In genomic region chr10:88866017-88866416, GRCm38 (mm10) we compare ENCODE assay signal across 24 mouse cellular contexts. TPM values are rescaled to one million over a fixed set of nuclear protein-coding genes. Genes with fewer than 3 reads are reported as not detected.
A peak's percentile ranks its signal among the peaks of the same experiment; 100 is the strongest.
DNase-seq lines count a peak whose midpoint lies in the region; ATAC-seq and TF ChIP-seq lines count a peak whose summit lies in the region.
"Had no signal": no experiment of that assay in that cellular context is flagged by ENCODE, and none has a peak within 500 bp of the region (broad histone marks: within the 10 kb centered on the region; RNA-seq: fewer than 3 reads in every experiment).

No protein-coding gene starts in this region.

- WGBS in kidney, postnatal 0 days = 73% methylated on average over 2 of the region's 2 CpGs
- 70% methylated on average over 2 of the region's 2 CpGs for WGBS in thymus, adult 2 months

- H3K9me3 ChIP-seq in kidney, postnatal 0 days (replicated peaks; ENCODE audit: low read length) = no peaks in the 10 kb centered on the region
- H3K9me3 ChIP-seq in CH12.LX (replicated peaks; ENCODE audit: low read length) = no peaks in the 10 kb centered on the region
- H3K9me3 ChIP-seq: embryonic facial prominence, embryonic 15.5 days; forebrain, embryonic 10.5 days; hindbrain, embryonic 10.5 days; intestine, embryonic 15.5 days had no signal

- dilution Hi-C loops in CH12.LX (cut with MboI; ENCODE audit: extremely low pct_ligation_motif_present, extremely low pct_unique_long_range_greater_than_20kb, low sequenced_read_pairs) = no loop called here

- no peak for TF ChIP-seq POLR2A in CH12.LX (IDR thresholded peaks at IDR 0.05; ENCODE audit: low read depth, low read length)
- no peak for TF ChIP-seq POLR2A in thymus, adult 2 months (IDR thresholded peaks at IDR 0.05; ENCODE audit: control insufficient read depth, extremely low read depth, insufficient read depth, low read length, poor library complexity)

- CTCF ChIA-PET in Patski (lab: Charles Lee) = no interaction called here

- H3K4me2 ChIP-seq in kidney, postnatal 0 days (ENCODE audit: low read length) = no peak overlapping the region
- H3K4me2 ChIP-seq in CH12.LX (ENCODE audit: insufficient read depth, low read depth, poor library complexity, severe bottlenecking) = no peak overlapping the region
- H3K4me2 ChIP-seq: embryonic facial prominence, embryonic 15.5 days; heart, embryonic 11.5 days; hindbrain, embryonic 14.5 days; intestine, embryonic 15.5 days had no signal

- H3K4me1 ChIP-seq in kidney, postnatal 0 days (replicated peaks; ENCODE audit: insufficient read depth, low read length) = no peaks in the 10 kb centered on the region
- H3K4me1 ChIP-seq in CH12.LX (ENCODE audit: control insufficient read depth in 1 of 2, insufficient read depth in 2 of 2) = peaks cover 0 to under 1% of the 10 kb centered on the region in 2 experiments; a peak in 1 of 4 replicates
- no peaks in the 10 kb centered on the region for H3K4me1 ChIP-seq in thymus, adult 2 months (replicated peaks; ENCODE audit: control insufficient read depth, insufficient read depth, low read length)
- H3K4me1 ChIP-seq: embryonic facial prominence, embryonic 15.5 days; forebrain, embryonic 10.5 days; hindbrain, embryonic 10.5 days; intestine, embryonic 15.5 days had no signal

- no peak overlapping the region for H3K9ac ChIP-seq in kidney, postnatal 0 days (ENCODE audit: low read depth, low read length)
- H3K9ac ChIP-seq in CH12.LX (ENCODE audit: insufficient read depth, low read depth) = no peak overlapping the region
- H3K9ac ChIP-seq: embryonic facial prominence, embryonic 15.5 days; hindbrain, embryonic 14.5 days; intestine, embryonic 15.5 days had no signal

- in situ Hi-C loops in CH12.LX (cut with MboI; ENCODE audit: low pct_ligation_motif_present, low pct_unique_long_range_greater_than_20kb, low sequenced_read_pairs) = loop anchor here (10.0 kb wide), 1 partner anchor 119 kb away; no protein-coding TSS in a partner anchor
- in situ Hi-C loops in Patski (cut with MboI; ENCODE audit: low pct_unique_long_range_greater_than_20kb) = no loop called here

- no peaks in the 10 kb centered on the region for H3K27me3 ChIP-seq in kidney, postnatal 0 days (ENCODE audit: insufficient read depth, low read length)
- H3K27me3 ChIP-seq in CH12.LX (replicated peaks) (no peaks in the 10 kb centered on the region), Patski (no peaks in the 10 kb centered on the region)
- no peaks in the 10 kb centered on the region for H3K27me3 ChIP-seq in thymus, adult 2 months (ENCODE audit: control insufficient read depth, insufficient read depth, low read length)
- H3K27me3 ChIP-seq: embryonic facial prominence, embryonic 15.5 days; intestine, embryonic 15.5 days had no signal

- ATAC-seq in kidney, postnatal 0 days (replicated peaks; ENCODE audit: low FRiP score, low read depth) = no peak
- ATAC-seq in Patski = no peak
- ATAC-seq: forebrain, embryonic 14.5 days; intestine, embryonic 15.5 days had no signal

- no peak overlapping the region for H3K4me3 ChIP-seq in kidney, postnatal 0 days (replicated peaks; ENCODE audit: low read depth, low read length)
- H3K4me3 ChIP-seq in CH12.LX (replicated peaks in 1 of 3; ENCODE audit: low read depth in 2 of 3, low read length in 2 of 3, poor library complexity in 1 of 3) = no peak overlapping the region
- no peak overlapping the region for H3K4me3 ChIP-seq in thymus, adult 2 months (ENCODE audit: control insufficient read depth, insufficient read depth, low read length)
- H3K4me3 ChIP-seq: embryonic facial prominence, embryonic 15.5 days; erythroblast, embryonic 14.5 days; forebrain, embryonic 10.5 days; gastrocnemius, adult 2 months; hindbrain, embryonic 10.5 days; intestine, embryonic 15.5 days had no signal

- H3K36me3 ChIP-seq in kidney, postnatal 0 days (ENCODE audit: insufficient read depth, low read length) = no peaks in the 10 kb centered on the region
- no peaks in the 10 kb centered on the region for H3K36me3 ChIP-seq in CH12.LX (replicated peaks in 1 of 2; ENCODE audit: control insufficient read depth in 1 of 2, insufficient read depth in 1 of 2, low read length in 1 of 2)
- H3K36me3 ChIP-seq in thymus, adult 2 months (ENCODE audit: control insufficient read depth, insufficient read depth, low read length) = no peaks in the 10 kb centered on the region
- H3K36me3 ChIP-seq: embryonic facial prominence, embryonic 15.5 days; forebrain, embryonic 10.5 days; hindbrain, embryonic 10.5 days; intestine, embryonic 15.5 days had no signal

- H3K27ac ChIP-seq in kidney, postnatal 0 days = no peak overlapping the region
- H3K27ac ChIP-seq in CH12.LX (ENCODE audit: insufficient read depth, low read depth) = no peak overlapping the region
- no peak overlapping the region for H3K27ac ChIP-seq in thymus, adult 2 months (ENCODE audit: control insufficient read depth, insufficient read depth, low read length)
- H3K27ac ChIP-seq: embryonic facial prominence, embryonic 15.5 days; forebrain, embryonic 10.5 days; gastrocnemius, adult 2 months; hindbrain, embryonic 10.5 days; hindbrain, embryonic 14.5 days; intestine, embryonic 15.5 days had no signal

- no peaks in the 10 kb centered on the region for H3K79me2 ChIP-seq in CH12.LX (replicated peaks; ENCODE audit: control insufficient read depth, extremely low read depth, insufficient read depth, poor library complexity, severe bottlenecking)

- peak; percentile 3 for DNase-seq in adrenal gland, postnatal 10 days
- no peak for DNase-seq in adrenal gland, adult 18-20 months (ENCODE audit: low spot score in 2 of 2)
- DNase-seq in kidney, postnatal 0 days (ENCODE audit: low spot score) = no peak
- no peak for DNase-seq in kidney, adult 18-20 months
- DNase-seq in CH12.LX (ENCODE audit: extremely low read depth) (no peak), Patski (ENCODE audit: low read depth, low spot score) (no peak)
- no peak for DNase-seq in thymus, adult 2 months
- DNase-seq: cerebellum, adult 11 months; cerebellum, adult 8-10 months; cerebellum, postnatal 14 days; embryo, embryonic 11 days; gastrocnemius, adult 2 months; gastrocnemius, postnatal 25 days had no signal

- no peak for TF ChIP-seq EP300 in CH12.LX (IDR thresholded peaks at IDR 0.05; ENCODE audit: low read length)

- TF ChIP-seq RAD21 in CH12.LX (IDR thresholded peaks at IDR 0.05; ENCODE audit: low read depth, low read length) = peak; percentile 52

- peak; percentile 16; the same call in 1 of the 2 replicates for TF ChIP-seq CTCF in kidney, postnatal 0 days (IDR thresholded peaks at IDR 0.05; ENCODE audit: low read depth)
- TF ChIP-seq CTCF in CH12.LX (conservative IDR thresholded peaks at IDR 0.05 in 1 of 2, IDR thresholded peaks at IDR 0.05 in 1 of 2; ENCODE audit: low read depth in 2 of 2, low read length in 2 of 2) = peak; percentile 15 to 71; a peak in 2 of 4 replicates
- TF ChIP-seq CTCF in Patski (IDR thresholded peaks at IDR 0.05) = peak; percentile 22
- no peak for TF ChIP-seq CTCF in thymus, adult 2 months (IDR thresholded peaks at IDR 0.05; ENCODE audit: borderline replicate concordance, control insufficient read depth, extremely low read depth, insufficient read depth, low read length, poor library complexity)

- POLR2A ChIA-PET in Patski (lab: Charles Lee) = no interaction called here

TF ChIP-seq in CH12.LX, 34 proteins besides CTCF, POLR2A, EP300 and RAD21:
- no peak for TF ChIP-seq CHD2 (IDR thresholded peaks at IDR 0.05; ENCODE audit: low read length)
- TF ChIP-seq SMC3 (IDR thresholded peaks at IDR 0.05; ENCODE audit: low read depth, low read length) = peak; percentile 65
- TF ChIP-seq USF1 (IDR thresholded peaks at IDR 0.05; ENCODE audit: low read depth, low read length) = no peak
- TF ChIP-seq NELFE (IDR thresholded peaks at IDR 0.05; ENCODE audit: low read depth, low read length) = no peak

RNA-seq across cellular contexts. Expression of gene Slc5a8, which starts 19.8 kb away (rescaled TPM):
- under 1 TPM; 0.06 TPM for total RNA-seq in adrenal gland, postnatal 10 days (2021)
- under 1 TPM in 1 of 2 experiments, not detected in 1; 0.07 TPM for total RNA-seq in adrenal gland, adult 18-20 months (2021)
- 39.2 and 43.2 TPM in 2 replicates for polyA plus RNA-seq in kidney, postnatal 0 days (2015; fragmentation: Nextera tagmentation; extraction: Ambion mirVana)
- total RNA-seq in CH12.LX (2012; rRNA removed) = 1.0 and 1.5 TPM in 2 replicates
- 0.16 and 0.31 TPM in 2 replicates for total RNA-seq in CH12.LX (2014; rRNA removed)
- polyA plus RNA-seq in CH12.LX (2012; ENCODE audit: insufficient read length, low read depth) = 0.14 and 0.23 TPM in 2 replicates
- 0.01 TPM for polyA plus RNA-seq in Patski (2021)
- polyA plus RNA-seq in thymus, adult 2 months (2012; rRNA removed) = 0.53 and 0.59 TPM in 2 replicates
- total RNA-seq: common myeloid progenitor, adult 5-6 weeks; gastrocnemius, adult 2 months; gastrocnemius, postnatal 25 days; granulocyte monocyte progenitor cell, adult 5-6 weeks; heart, postnatal 25 days had no signal
- polyA plus RNA-seq: erythroblast, embryonic 14.5 days; heart, embryonic 11.5 days; hindbrain, embryonic 10.5 days had no signal

RNA-seq across cellular contexts. Expression of gene Utp20, which starts 39.4 kb away (rescaled TPM):
- total RNA-seq in adrenal gland, postnatal 10 days (2021) = 10 to 100 TPM; 20.8 to 25.7 TPM
- 10 to 100 TPM; 22.6 to 29.1 TPM for total RNA-seq in adrenal gland, adult 18-20 months (2021)
- polyA plus RNA-seq in kidney, postnatal 0 days (2015; fragmentation: Nextera tagmentation; extraction: Ambion mirVana) = 12.4 and 14.7 TPM in 2 replicates
- 40.1 and 58.4 TPM in 2 replicates for total RNA-seq in CH12.LX (2012; rRNA removed)
- total RNA-seq in CH12.LX (2014; rRNA removed) = 43.0 and 44.6 TPM in 2 replicates
- 60.4 and 70.4 TPM in 2 replicates for polyA plus RNA-seq in CH12.LX (2012; ENCODE audit: insufficient read length, low read depth)
- 26.3 TPM for polyA plus RNA-seq in Patski (2021)
- 5.5 and 6.6 TPM in 2 replicates for polyA plus RNA-seq in thymus, adult 2 months (2012; rRNA removed)

Comparison
In these comparisons a context has a peak if more than half of its experiments do, and no peak if none do; other contexts are left out.
1. RNA of gene Slc5a8, which starts 19.8 kb away (polyA plus RNA-seq): 39.2 to 43.2 TPM in kidney, postnatal 0 days; 0.53 to 0.59 TPM in thymus, adult 2 months, 0.14 to 0.23 TPM in CH12.LX and 0.01 TPM in Patski (single experiment); every median in the first group is over 10 times any median in the second.